Mouse (Mus musculus): ENCODE measurements at regions not wholly inside any gene's neighbourhood (a gene's known extent, or its start where the extent isn't known, plus 50 kb on each side); places are given as distances from the start of the nearest gene placed in this dataset.

DNA sequence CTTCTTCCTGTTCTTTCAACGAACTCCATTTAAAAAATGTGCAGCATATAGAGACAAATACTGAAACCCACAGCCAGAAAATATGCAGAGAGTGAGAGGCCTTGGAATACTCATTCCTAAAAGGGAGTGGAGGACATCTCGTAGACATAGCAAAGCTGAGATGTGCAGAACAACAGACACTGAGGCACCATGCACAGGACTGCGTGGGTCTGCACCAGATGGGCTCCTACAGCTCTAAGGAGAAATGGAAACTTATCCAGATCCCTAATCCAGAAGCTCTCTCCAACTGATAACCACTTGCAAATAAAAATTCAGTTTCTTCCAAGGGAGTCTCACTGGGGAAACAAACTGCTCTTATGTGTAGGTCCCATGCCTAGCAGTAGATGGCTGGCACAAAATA is 101.6 kb downstream of the Slc25a24 start:
- DNase-seq (ENCODE audit: low spot score) (no peak), ATAC-seq (ENCODE audit: low FRiP score) (no peak)
- Histone ChIP-seq H3K4me2 (ENCODE audit: low read depth, low read length, poor library complexity, severe bottlenecking) (no peak overlapping the region), H3K36me3 (ENCODE audit: insufficient read depth, low read length) (no peaks in the 10 kb centered on the region), H3K9ac (replicated peaks; ENCODE audit: low read length, poor library complexity, severe bottlenecking) (no peak overlapping the region), H3K9me3 (ENCODE audit: low read length) (no peaks in the 10 kb centered on the region), H3K4me1 (ENCODE audit: insufficient read depth, low read length) (no peaks in the 10 kb centered on the region), H3K4me3 (ENCODE audit: low read depth, low read length) (no peak overlapping the region), H3K27ac (ENCODE audit: low read depth, low read length) (no peak overlapping the region), H3K27me3 (ENCODE audit: insufficient read depth, low read length) (no peaks in the 10 kb centered on the region)
- TF ChIP-seq CTCF (IDR thresholded peaks at IDR 0.05): no peak
- 84% methylated on average over 3 of the region's 3 CpGs for WGBS

DNA sequence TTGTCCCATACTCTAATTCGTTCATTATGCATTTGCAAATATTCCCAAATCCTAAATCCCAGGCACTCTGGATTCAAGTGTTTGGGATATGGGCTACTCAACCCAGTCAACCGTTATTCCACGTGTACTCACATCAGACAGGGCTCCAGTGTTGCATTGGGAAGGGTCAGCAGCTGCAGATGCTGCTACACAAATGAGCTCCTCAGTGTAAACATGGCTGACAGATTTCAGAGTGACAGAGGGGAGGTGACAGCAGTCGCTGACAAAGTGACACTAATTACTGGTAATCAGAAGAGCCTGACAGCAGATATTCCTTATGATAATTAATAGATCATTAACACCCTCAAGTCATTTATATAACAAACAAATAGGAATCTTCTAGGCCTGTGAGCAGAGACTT is 106.2 kb upstream of the Vav3 start:
- Histone ChIP-seq H3K4me3 (ENCODE audit: low read depth, low read length) (no peak overlapping the region), H3K36me3 (ENCODE audit: insufficient read depth, low read length) (no peaks in the 10 kb centered on the region), H3K27ac (ENCODE audit: low read depth, low read length) (no peak overlapping the region), H3K4me2 (ENCODE audit: low read depth, low read length, poor library complexity, severe bottlenecking) (no peak overlapping the region), H3K9ac (replicated peaks; ENCODE audit: low read length, poor library complexity, severe bottlenecking) (no peak overlapping the region), H3K4me1 (ENCODE audit: insufficient read depth, low read length) (no peaks in the 10 kb centered on the region), H3K9me3 (ENCODE audit: low read length) (no peaks in the 10 kb centered on the region), H3K27me3 (ENCODE audit: insufficient read depth, low read length) (no peaks in the 10 kb centered on the region)
- ATAC-seq (ENCODE audit: low FRiP score) (no peak), DNase-seq (ENCODE audit: low spot score) (no peak)
- TF ChIP-seq CTCF (IDR thresholded peaks at IDR 0.05): no peak
- WGBS: 65% methylated on average over 4 of the region's 4 CpGs

DNA sequence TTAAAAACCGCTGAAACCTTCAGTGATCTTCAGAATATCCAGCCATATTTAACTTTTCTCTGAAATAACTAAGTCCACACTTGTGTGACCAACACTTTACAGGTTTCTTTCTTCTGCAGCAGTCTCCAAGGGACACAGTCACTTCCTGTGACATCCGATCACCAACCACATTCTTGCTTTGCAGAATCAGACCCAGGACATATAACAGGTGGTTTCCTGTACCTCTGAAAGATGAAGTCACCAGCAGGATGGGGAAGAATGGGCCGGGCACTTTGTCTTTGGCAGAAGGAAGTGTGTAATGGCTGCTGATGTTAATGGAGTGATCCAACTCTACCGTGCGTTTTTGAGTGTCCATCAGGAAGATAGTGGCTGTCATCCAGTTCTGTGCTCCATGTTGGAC is 103.5 kb upstream of the Vav3 start:
- no peak for ATAC-seq (ENCODE audit: low FRiP score)
- H3K4me2 ChIP-seq (ENCODE audit: low read depth, low read length, poor library complexity, severe bottlenecking): no peak overlapping the region
- WGBS: 94% methylated on average over 5 of the region's 5 CpGs
- no peak overlapping the region for H3K27ac ChIP-seq (ENCODE audit: low read depth, low read length)
- no peak for TF ChIP-seq CTCF (IDR thresholded peaks at IDR 0.05)
- H3K9me3 ChIP-seq (ENCODE audit: low read length): no peaks in the 10 kb centered on the region
- no peak overlapping the region for H3K9ac ChIP-seq (replicated peaks; ENCODE audit: low read length, poor library complexity, severe bottlenecking)
- H3K27me3 ChIP-seq (ENCODE audit: insufficient read depth, low read length): no peaks in the 10 kb centered on the region
- H3K4me3 ChIP-seq (ENCODE audit: low read depth, low read length): no peak overlapping the region
- H3K36me3 ChIP-seq (ENCODE audit: insufficient read depth, low read length): no peaks in the 10 kb centered on the region
- H3K4me1 ChIP-seq (ENCODE audit: insufficient read depth, low read length): no peaks in the 10 kb centered on the region
- no peak for DNase-seq (ENCODE audit: low spot score)

DNA sequence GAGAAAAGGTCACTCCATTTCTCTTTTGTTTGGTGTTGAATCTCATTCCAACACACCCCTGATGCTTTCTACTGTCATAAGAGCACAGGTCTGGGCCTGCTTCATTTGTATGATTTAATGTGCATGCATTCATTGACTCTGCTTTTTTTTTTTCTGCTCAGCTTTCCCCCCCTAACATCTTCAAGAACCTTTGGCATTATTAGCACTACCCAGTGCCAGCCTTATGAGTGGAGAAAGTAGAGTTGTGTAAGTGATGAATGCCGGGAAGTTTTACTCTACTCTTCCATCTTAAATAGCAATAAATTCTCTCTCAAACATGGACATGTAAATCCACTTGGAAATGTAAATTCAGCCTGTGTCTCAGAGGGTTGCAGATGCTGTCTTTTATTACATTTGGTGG is 97.0 kb upstream of the Vav3 start:
- Histone ChIP-seq H3K4me2 (ENCODE audit: low read depth, low read length, poor library complexity, severe bottlenecking) (no peak overlapping the region), H3K4me1 (ENCODE audit: insufficient read depth, low read length) (no peaks in the 10 kb centered on the region), H3K9ac (replicated peaks; ENCODE audit: low read length, poor library complexity, severe bottlenecking) (no peak overlapping the region), H3K4me3 (ENCODE audit: low read depth, low read length) (no peak overlapping the region), H3K36me3 (ENCODE audit: insufficient read depth, low read length) (no peaks in the 10 kb centered on the region), H3K9me3 (ENCODE audit: low read length) (no peaks in the 10 kb centered on the region), H3K27me3 (ENCODE audit: insufficient read depth, low read length) (no peaks in the 10 kb centered on the region), H3K27ac (ENCODE audit: low read depth, low read length) (no peak overlapping the region)
- WGBS: 98% methylated on average over 1 of the region's 1 CpGs
- no peak for ATAC-seq (ENCODE audit: low FRiP score)
- no peak for TF ChIP-seq CTCF (IDR thresholded peaks at IDR 0.05)
- no peak for DNase-seq (ENCODE audit: low spot score)

DNA sequence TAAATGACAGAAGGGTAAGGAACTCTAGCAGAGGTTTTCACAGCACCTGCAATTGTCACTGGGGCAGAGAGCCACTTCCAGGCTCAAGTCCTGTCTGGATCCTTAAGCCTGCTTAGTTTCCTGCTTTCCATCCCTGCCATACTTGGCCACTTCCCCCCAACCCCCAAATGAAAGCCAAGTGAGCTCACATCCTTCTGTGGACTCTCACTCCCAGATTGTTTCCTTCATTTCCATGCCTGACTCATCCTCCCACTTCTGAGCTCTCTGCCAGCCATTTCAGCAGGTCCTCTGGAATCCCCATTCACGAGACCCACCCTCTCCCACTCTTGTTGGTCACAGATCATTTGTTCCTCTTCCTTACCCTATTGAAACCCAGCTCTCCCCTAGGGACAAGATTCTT is 91.7 kb upstream of the Vav3 start:
- WGBS: 39% methylated on average over 1 of the region's 1 CpGs
- ATAC-seq (ENCODE audit: low FRiP score): no peak

DNA sequence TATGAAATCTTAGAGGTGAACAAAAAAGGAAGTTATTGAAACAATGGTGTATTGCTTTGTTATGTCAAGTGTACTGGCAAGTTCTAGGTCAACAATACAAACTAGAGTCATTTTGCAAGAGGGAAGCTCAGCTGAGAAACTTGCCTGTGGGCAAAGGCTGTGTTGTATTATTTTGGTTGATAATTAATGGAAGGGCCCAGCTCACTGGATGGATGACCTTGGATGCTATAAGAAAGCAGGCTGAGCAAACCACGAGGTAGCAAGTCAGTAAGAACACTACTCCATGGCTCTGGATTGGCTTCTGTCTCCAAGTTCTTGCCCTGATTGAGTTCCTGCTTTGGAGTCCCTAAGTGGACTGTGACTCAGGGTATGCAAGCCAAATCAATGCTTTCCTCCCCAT is 91.1 kb upstream of the Vav3 start:
- H3K36me3 ChIP-seq (ENCODE audit: insufficient read depth, low read length): no peaks in the 10 kb centered on the region
- no peaks in the 10 kb centered on the region for H3K9me3 ChIP-seq (ENCODE audit: low read length)
- no peaks in the 10 kb centered on the region for H3K27me3 ChIP-seq (ENCODE audit: insufficient read depth, low read length)
- no peak for TF ChIP-seq CTCF (IDR thresholded peaks at IDR 0.05)
- DNase-seq (ENCODE audit: low spot score) (no peak), ATAC-seq (ENCODE audit: low FRiP score) (no peak)
- no peak overlapping the region for H3K4me3 ChIP-seq (ENCODE audit: low read depth, low read length)
- WGBS: 68% methylated on average over 1 of the region's 1 CpGs
- H3K4me1 ChIP-seq (ENCODE audit: insufficient read depth, low read length): no peaks in the 10 kb centered on the region
- H3K4me2 ChIP-seq (ENCODE audit: low read depth, low read length, poor library complexity, severe bottlenecking): no peak overlapping the region
- H3K9ac ChIP-seq (replicated peaks; ENCODE audit: low read length, poor library complexity, severe bottlenecking): no peak overlapping the region
- H3K27ac ChIP-seq (ENCODE audit: low read depth, low read length): no peak overlapping the region

More for the DNA sequence above, 91.7 kb upstream of the Vav3 start:
- no peak for TF ChIP-seq CTCF (IDR thresholded peaks at IDR 0.05)
- Histone ChIP-seq H3K36me3 (ENCODE audit: insufficient read depth, low read length) (no peaks in the 10 kb centered on the region), H3K9ac (replicated peaks; ENCODE audit: low read length, poor library complexity, severe bottlenecking) (no peak overlapping the region), H3K4me1 (ENCODE audit: insufficient read depth, low read length) (no peaks in the 10 kb centered on the region), H3K27ac (ENCODE audit: low read depth, low read length) (no peak overlapping the region), H3K4me2 (ENCODE audit: low read depth, low read length, poor library complexity, severe bottlenecking) (no peak overlapping the region), H3K9me3 (ENCODE audit: low read length) (no peaks in the 10 kb centered on the region), H3K4me3 (ENCODE audit: low read depth, low read length) (no peak overlapping the region), H3K27me3 (ENCODE audit: insufficient read depth, low read length) (no peaks in the 10 kb centered on the region)
- no peak for DNase-seq (ENCODE audit: low spot score)

DNA sequence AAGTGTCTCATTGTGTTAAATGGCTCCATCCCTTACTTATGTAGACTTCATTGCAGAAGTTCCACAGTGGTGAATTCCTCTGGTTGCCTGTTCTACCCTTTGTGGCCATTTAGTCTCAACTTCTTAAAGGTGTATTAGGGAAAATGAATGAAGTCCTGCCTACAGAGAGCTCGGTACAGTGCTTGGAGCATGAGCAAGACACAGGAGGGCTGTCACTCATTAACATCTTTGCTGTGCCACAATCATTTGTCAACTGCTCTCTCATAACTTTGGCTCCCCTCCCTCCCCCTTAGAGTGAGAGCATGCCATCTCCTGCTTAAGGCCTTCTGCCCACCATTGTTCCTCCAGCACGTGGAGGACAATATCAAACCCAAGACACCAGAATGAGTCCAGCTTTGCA is 90.5 kb upstream of the Vav3 start:
- no peak for TF ChIP-seq CTCF (IDR thresholded peaks at IDR 0.05)
- 75% methylated on average over 2 of the region's 2 CpGs for WGBS
- H3K4me2 ChIP-seq (ENCODE audit: low read depth, low read length, poor library complexity, severe bottlenecking): no peak overlapping the region
- H3K27ac ChIP-seq (ENCODE audit: low read depth, low read length): no peak overlapping the region
- H3K9me3 ChIP-seq (ENCODE audit: low read length): no peaks in the 10 kb centered on the region
- H3K9ac ChIP-seq (replicated peaks; ENCODE audit: low read length, poor library complexity, severe bottlenecking): no peak overlapping the region
- H3K36me3 ChIP-seq (ENCODE audit: insufficient read depth, low read length): no peaks in the 10 kb centered on the region
- DNase-seq (ENCODE audit: low spot score) (no peak), ATAC-seq (ENCODE audit: low FRiP score) (no peak)
- no peaks in the 10 kb centered on the region for H3K4me1 ChIP-seq (ENCODE audit: insufficient read depth, low read length)
- H3K4me3 ChIP-seq (ENCODE audit: low read depth, low read length): no peak overlapping the region
- no peaks in the 10 kb centered on the region for H3K27me3 ChIP-seq (ENCODE audit: insufficient read depth, low read length)

All from midbrain, postnatal 0 days (tissue).